Mouse (Mus musculus) lung, embryonic 15.5 days (tissue): Measurements from ENCODE around the gene Palm3. TPM values are rescaled to one million over a fixed set of nuclear protein-coding genes. Genes with fewer than 3 reads are reported as not detected.

Experiments used
- ATAC-seq: fragments of 200-750 bp; cut with Nextera tagmentation; 2 replicates; pipeline ENCODE4 v1.8.0; 2017; ENCODE audit warnings: moderate number of reproducible peaks, borderline replicate concordance; ENCODE audit not compliant: low FRiP score, low TSS enrichment; ENCODE audit errors: extremely low read depth
- H3K27ac ChIP-seq: fragments of 300-500 bp; sonication (generic); 2 replicates; pipeline ENCODE4 v1.5.1; 2015; ENCODE audit warnings: moderate library complexity, mild to moderate bottlenecking, inconsistent platforms
- H3K27me3 ChIP-seq: fragments of 300-500 bp; sonication (generic); 2 replicates; pipeline ENCODE4 v1.6.1; 2015; ENCODE audit warnings: inconsistent platforms
- H3K36me3 ChIP-seq: fragments of 300-500 bp; sonication (generic); 2 replicates; pipeline ENCODE4 v1.6.1; 2015; ENCODE audit warnings: inconsistent platforms
- H3K4me1 ChIP-seq: fragments of 300-500 bp; sonication (generic); 2 replicates; pipeline ENCODE4 v1.6.1; 2015; ENCODE audit warnings: inconsistent platforms
- H3K4me2 ChIP-seq: fragments of 300-500 bp; sonication (generic); 2 replicates; pipeline ENCODE4 v1.6.1; 2015; ENCODE audit warnings: inconsistent platforms, mild to moderate bottlenecking, moderate library complexity
- H3K4me3 ChIP-seq: fragments of 300-500 bp; sonication (generic); 2 replicates; pipeline ENCODE4 v1.5.1; 2015; ENCODE audit warnings: mild to moderate bottlenecking, inconsistent platforms
- H3K9ac ChIP-seq: fragments of 300-500 bp; sonication (generic); 2 replicates; pipeline ENCODE4 v1.6.1; 2015; ENCODE audit warnings: inconsistent platforms
- H3K9me3 ChIP-seq: fragments of 300-500 bp; sonication (generic); 2 replicates; pipeline ENCODE4 v1.6.1; 2016; ENCODE audit warnings: inconsistent platforms
- WGBS: fragments of 180-500 bp; shearing (Covaris S2); methylation state at CpG from one replicate; pipeline ENCODE4 v1.1.7; 2015; 5-methylcytosine and 5-hydroxymethylcytosine counted together
- microRNA counts: library from miRNA; unstranded; fragments of <30 nt; microRNA quantifications from one replicate; lab custom pipeline; 2016
- microRNA-seq: library from miRNA; unstranded; fragments of <30 nt; microRNA quantifications from one replicate; pipeline ENCODE4, GENCODE M21; 2016
- polyA plus RNA-seq: library from polyadenylated mRNA; unstranded; fragments of >200 nt; fragmentation: Nextera tagmentation; extraction: Ambion mirVana; gene quantifications from 2 replicates; pipeline ENCODE4 v1.2.1, GENCODE M21; 2015

Gene Palm3
- polyA plus RNA-seq, 1 experiment from 2014 or later = 6.7 TPM

DNA sequence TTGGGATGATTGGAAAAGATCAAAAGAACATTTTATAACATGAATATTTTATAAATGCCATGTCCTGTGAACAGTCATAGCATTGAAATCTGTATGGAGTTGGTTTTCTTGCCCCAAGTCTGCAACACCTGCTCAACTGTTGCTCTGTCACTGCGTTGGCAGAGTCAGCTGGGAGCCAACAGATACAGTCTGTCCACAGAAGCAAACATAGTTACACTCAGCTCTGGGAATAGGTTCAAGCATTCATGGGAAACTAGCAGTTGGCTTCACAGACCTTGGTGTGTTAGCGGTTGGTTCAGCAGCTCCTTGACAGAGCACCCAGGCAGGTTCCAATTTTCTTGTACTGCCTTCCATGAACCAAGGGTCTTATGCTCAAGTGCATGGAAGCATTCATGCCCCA, 49.4 kb downstream of the Palm3 start:
- 0 out of 2 replicates have a peak, but pooled peaks cover 3% of the 10 kb centered on the region for H3K36me3 ChIP-seq
- ATAC-seq = no peak
- H3K9ac ChIP-seq = no peak overlapping the region
- H3K4me3 ChIP-seq = no peak overlapping the region
- 68% methylated on average over 2 of the region's 2 CpGs for WGBS
- H3K27me3 ChIP-seq = no peaks in the 10 kb centered on the region
- no peak overlapping the region for H3K4me2 ChIP-seq
- H3K4me1 ChIP-seq = peaks cover 37% of the 10 kb centered on the region
- H3K9me3 ChIP-seq = no peaks in the 10 kb centered on the region
- no peak overlapping the region for H3K27ac ChIP-seq

DNA sequence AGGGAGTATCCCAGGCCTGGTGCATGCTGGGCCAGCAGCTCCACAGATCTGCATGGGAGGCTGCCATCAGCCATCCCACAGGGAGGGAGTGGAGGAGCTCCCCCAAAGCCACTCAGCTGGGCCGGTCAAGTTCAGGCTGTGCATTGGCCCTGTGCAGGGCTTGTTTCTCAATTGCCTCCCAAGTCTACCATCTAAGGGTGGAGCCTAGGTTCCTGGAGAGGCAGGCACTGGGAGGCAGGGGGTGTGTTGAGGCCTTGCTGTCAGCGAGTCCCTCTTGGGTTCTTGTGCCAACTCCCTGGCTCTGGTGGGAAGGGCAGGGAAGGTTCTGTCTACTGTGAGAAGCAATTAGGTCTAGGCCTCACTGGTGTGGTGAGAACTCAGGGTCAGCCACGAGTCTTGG, 50.6 kb downstream of the Palm3 start:
- WGBS = 61% methylated on average over 3 of the region's 3 CpGs

DNA sequence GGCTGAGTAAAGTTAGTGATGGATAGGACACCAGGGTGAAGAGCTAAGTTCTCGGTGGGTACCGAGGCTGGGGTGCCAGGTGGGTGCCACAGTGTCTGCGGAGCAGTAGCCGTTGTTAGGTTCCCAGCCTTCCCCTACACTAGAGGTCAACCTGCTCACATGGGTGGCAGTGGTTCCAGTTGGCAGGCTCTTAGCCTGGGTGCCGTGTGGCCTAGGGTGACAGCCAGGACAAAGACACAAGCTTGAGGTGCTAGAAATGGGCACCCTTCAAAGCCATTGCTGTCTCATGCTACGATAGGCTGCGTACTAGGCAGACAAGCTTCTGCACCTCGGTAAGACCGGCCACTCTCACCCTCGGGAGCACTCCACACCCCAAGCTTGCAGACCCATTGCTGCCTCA, 51.0 kb downstream of the Palm3 start:
- H3K4me2 ChIP-seq = no peak overlapping the region
- H3K9me3 ChIP-seq = no peaks in the 10 kb centered on the region
- no peak overlapping the region for H3K9ac ChIP-seq
- H3K4me1 ChIP-seq = peaks cover 37% of the 10 kb centered on the region
- H3K27ac ChIP-seq = no peak overlapping the region
- no peaks in the 10 kb centered on the region for H3K27me3 ChIP-seq
- no peak for ATAC-seq
- H3K36me3 ChIP-seq = 0 out of 2 replicates have a peak, but pooled peaks cover 3% of the 10 kb centered on the region
- 86% methylated on average over 10 of the region's 10 CpGs for WGBS
- H3K4me3 ChIP-seq = no peak overlapping the region

More for the DNA sequence above, 50.6 kb downstream of the Palm3 start:
- Histone ChIP-seq H3K36me3 (0 out of 2 replicates have a peak, but pooled peaks cover 3% of the 10 kb centered on the region), H3K9me3 (no peaks in the 10 kb centered on the region), H3K27ac (no peak overlapping the region), H3K4me3 (no peak overlapping the region), H3K4me2 (no peak overlapping the region), H3K9ac (no peak overlapping the region), H3K4me1 (peaks cover 37% of the 10 kb centered on the region), H3K27me3 (no peaks in the 10 kb centered on the region)
- no peak for ATAC-seq

DNA sequence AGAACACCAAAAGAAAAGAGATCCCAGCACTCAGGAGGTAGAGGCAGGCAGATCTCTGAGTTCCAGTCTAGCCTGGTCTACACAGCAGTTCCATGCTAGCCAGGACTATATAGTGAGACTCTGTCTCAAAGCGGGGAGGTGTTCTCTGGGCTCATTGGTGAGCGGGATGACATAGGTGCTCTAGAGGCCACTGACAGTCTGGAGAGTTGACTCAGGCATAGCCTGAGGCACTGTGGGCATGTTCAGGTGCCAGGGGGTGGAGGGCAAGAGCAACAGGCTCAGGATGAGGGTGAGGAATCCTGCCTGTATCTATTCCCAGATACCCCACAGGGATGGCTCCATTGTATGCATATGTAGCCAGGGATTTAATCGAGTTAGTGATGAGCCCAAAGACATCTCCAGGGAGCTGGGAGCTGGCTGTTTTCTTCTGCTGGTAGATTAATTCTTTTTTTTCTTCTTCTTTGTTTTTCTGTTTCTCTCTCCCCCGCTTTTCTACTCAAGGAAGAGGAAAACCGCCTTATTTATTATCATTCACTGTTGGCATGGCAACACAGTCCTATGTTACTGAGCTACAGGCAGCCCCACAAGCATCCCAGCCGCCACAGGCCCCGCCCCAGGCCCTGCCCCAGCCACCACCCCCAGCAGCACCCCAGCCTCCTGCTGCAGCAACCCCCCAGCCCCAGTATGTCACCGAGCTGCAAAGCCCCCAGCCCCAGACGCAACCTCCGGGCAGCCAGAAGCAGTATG, 52.1 kb downstream of the Palm3 start:
- Histone ChIP-seq H3K9ac (no peak overlapping the region), H3K4me1 (peaks cover 27% of the 10 kb centered on the region), H3K36me3 (0 out of 2 replicates have a peak, but pooled peaks cover 3% of the 10 kb centered on the region), H3K9me3 (no peaks in the 10 kb centered on the region), H3K27me3 (no peaks in the 10 kb centered on the region), H3K27ac (no peak overlapping the region), H3K4me3 (no peak overlapping the region), H3K4me2 (no peak overlapping the region)
- no peak for ATAC-seq
- WGBS = 60% methylated on average over 9 of the region's 10 CpGs

DNA sequence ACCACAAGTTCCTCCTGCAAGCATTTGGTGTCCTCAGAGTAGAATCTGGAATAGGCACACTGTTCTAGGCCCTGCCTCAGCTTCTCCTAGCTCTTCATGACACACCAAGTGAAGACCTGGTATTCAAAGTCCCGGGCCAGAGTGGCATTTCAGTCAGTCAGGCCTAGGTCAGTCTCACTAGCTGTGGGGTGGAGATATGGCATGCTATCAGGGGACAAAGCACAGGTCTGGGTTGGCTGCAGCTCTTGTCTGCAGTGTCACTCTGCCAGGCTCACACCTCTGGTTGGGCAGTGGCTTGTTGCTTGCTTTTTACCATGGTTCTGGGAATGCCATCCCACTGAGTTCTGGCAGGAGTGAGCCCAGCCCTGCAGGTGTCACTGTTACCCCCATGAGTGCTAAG, 55.1 kb downstream of the Palm3 start:
- H3K4me3 ChIP-seq = no peak overlapping the region
- 85% methylated on average over 1 of the region's 1 CpGs for WGBS
- no peak overlapping the region for H3K9ac ChIP-seq
- H3K27ac ChIP-seq = no peak overlapping the region
- no peaks in the 10 kb centered on the region for H3K9me3 ChIP-seq
- no peak overlapping the region for H3K4me2 ChIP-seq
- H3K4me1 ChIP-seq = peaks cover 19% of the 10 kb centered on the region; the same call in 1 of the 2 replicates
- peaks cover 21% of the 10 kb centered on the region for H3K36me3 ChIP-seq
- no peak for ATAC-seq
- H3K27me3 ChIP-seq = no peaks in the 10 kb centered on the region

DNA sequence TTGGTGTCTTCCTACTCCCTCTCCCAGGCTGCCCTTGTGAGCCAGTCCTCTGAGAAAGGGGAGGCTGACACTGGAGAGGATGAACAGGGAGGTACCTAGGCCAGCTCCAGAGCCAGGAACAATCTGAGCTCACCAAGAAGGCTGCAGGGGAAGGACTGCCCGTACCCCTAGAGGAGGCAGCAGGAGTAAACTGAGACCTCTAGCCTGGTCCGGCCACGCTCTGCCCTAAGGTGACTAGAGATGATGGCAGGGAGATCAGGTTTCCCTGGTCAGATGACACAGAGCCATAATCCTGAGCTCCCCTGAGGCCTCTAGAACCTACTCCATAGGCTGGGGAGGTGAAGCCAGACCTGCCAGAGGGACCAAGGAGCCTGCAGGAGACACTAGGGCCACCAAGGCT, 55.6 kb downstream of the Palm3 start:
- no peak overlapping the region for H3K4me3 ChIP-seq
- no peak overlapping the region for H3K9ac ChIP-seq
- WGBS = 73% methylated on average over 3 of the region's 3 CpGs
- no peak for ATAC-seq
- no peaks in the 10 kb centered on the region for H3K27me3 ChIP-seq
- H3K27ac ChIP-seq = no peak overlapping the region
- peaks cover 21% of the 10 kb centered on the region for H3K36me3 ChIP-seq
- no peak overlapping the region for H3K4me2 ChIP-seq
- H3K4me1 ChIP-seq = peaks cover 16% of the 10 kb centered on the region; the same call in 1 of the 2 replicates
- H3K9me3 ChIP-seq = no peaks in the 10 kb centered on the region

DNA sequence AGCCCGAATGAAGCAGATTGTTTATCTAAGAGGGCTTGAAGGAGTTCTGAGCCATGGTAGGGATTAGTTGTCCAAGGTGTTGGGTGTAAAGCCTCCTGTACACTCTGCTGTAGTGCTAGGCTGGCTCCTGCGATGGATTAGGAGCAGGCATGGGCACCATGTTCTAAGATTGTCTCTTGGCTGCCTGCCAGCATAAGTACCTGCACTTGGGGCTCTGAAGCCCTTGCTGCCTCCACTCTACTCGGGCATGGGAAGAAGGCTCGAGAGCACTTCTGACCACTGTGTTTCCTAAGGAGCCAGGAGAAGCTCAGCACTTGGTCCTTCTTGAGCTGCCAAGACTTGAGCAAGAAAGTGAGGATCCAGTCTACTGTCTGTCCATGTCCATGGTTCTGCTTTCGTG, 57.9 kb downstream of the Palm3 start:
- H3K9me3 ChIP-seq = no peaks in the 10 kb centered on the region
- H3K4me1 ChIP-seq = peaks cover 10% of the 10 kb centered on the region; the same call in 1 of the 2 replicates
- no peak overlapping the region for H3K4me3 ChIP-seq
- peaks cover 43% of the 10 kb centered on the region for H3K36me3 ChIP-seq
- H3K4me2 ChIP-seq = no peak overlapping the region
- no peak overlapping the region for H3K9ac ChIP-seq
- WGBS = 44% methylated on average over 5 of the region's 5 CpGs
- no peaks in the 10 kb centered on the region for H3K27me3 ChIP-seq
- H3K27ac ChIP-seq = no peak overlapping the region
- ATAC-seq = no peak

MicroRNA genes within 50 kb of the gene (microRNA counts, 519-probe panel; counts per million panel counts)
- 19.7 counts per million for microRNA mmu-miR-1199 (lab: Ali Mortazavi, UCI)

Small RNA genes within 50 kb of the gene (microRNA-seq; reads per million reads assigned to microRNA genes)
- gene Mir1199 = 0.93 reads per million
- 1.9 reads per million, percentile 4 among the genes with 10 or more reads in this experiment for gene Mir8111

Other genes starting within 250 kb of the Palm3 start
- gene Adgrl1, start 121.4 kb upstream of the Palm3 start, polyA plus RNA-seq = 18.6 and 19.7 TPM in 2 replicates
- gene Gm10644, start 66.3 kb upstream of the Palm3 start, polyA plus RNA-seq = 0.74 and 0.86 TPM in 2 replicates
- 82.2 and 83.5 TPM in 2 replicates for gene Asf1b, start 66.0 kb upstream of the Palm3 start, polyA plus RNA-seq
- gene Prkaca, start 48.5 kb upstream of the Palm3 start, polyA plus RNA-seq = 156 TPM in 2 replicates
- gene Samd1, start 23.8 kb upstream of the Palm3 start, polyA plus RNA-seq = 11.3 and 12.1 TPM in 2 replicates
- gene 1700067K01Rik, start 20.0 kb upstream of the Palm3 start, polyA plus RNA-seq = 0.93 and 0.98 TPM in 2 replicates
- 2.2 and 2.6 TPM in 2 replicates for gene 2210011C24Rik, start 9.3 kb upstream of the Palm3 start, polyA plus RNA-seq
- gene Il27ra, start 21.1 kb downstream of the Palm3 start, polyA plus RNA-seq = 1.4 and 2.2 TPM in 2 replicates
- gene Rln3, start 23.5 kb downstream of the Palm3 start, polyA plus RNA-seq = not detected in 2 replicates
- gene Gm10643, start 43.7 kb downstream of the Palm3 start, polyA plus RNA-seq = 1.3 TPM in 2 replicates
- 9.0 and 10.6 TPM in 2 replicates for gene Rfx1, start 45.4 kb downstream of the Palm3 start, polyA plus RNA-seq
- 9.3 and 9.5 TPM in 2 replicates for gene Dcaf15, start 83.3 kb downstream of the Palm3 start, polyA plus RNA-seq
- 0.16 and 0.36 TPM in 2 replicates for gene Podnl1, start 104.5 kb downstream of the Palm3 start, polyA plus RNA-seq
- 23.1 and 23.4 TPM in 2 replicates for gene Cc2d1a, start 126.5 kb downstream of the Palm3 start, polyA plus RNA-seq
- 1.7 TPM in 2 replicates for gene 4930432K21Rik, start 126.6 kb downstream of the Palm3 start, polyA plus RNA-seq
- 2.7 and 3.2 TPM in 2 replicates for gene Nanos3, start 163.7 kb downstream of the Palm3 start, polyA plus RNA-seq
- 13.6 and 14.2 TPM in 2 replicates for gene Zswim4, start 215.6 kb downstream of the Palm3 start, polyA plus RNA-seq
- 320 and 350 TPM in 2 replicates for gene D8Ertd738e, start 228.2 kb downstream of the Palm3 start, polyA plus RNA-seq
- gene Mri1, start 235.9 kb downstream of the Palm3 start, polyA plus RNA-seq = 67.2 and 72.4 TPM in 2 replicates
- gene Ccdc130, start 248.9 kb downstream of the Palm3 start, polyA plus RNA-seq = 20.5 and 22.8 TPM in 2 replicates